Mouse (Mus musculus) spleen, adult 10 weeks (tissue): ENCODE data around the gene Gucd1. TPM values are rescaled to one million over a fixed set of nuclear protein-coding genes. Genes with fewer than 3 reads are reported as not detected.

ENCODE experiments used
- polyA plus RNA-seq: library from polyadenylated mRNA; stranded (reverse); fragments of 350-450 nt; fragmentation: Illumina TruSeq; extraction: RNeasy Lipid Tissue Mini Kit (QIAGEN cat#74804); gene quantifications from one replicate; pipeline ENCODE4 v1.2.3, GENCODE M21; 2015; ENCODE audit warnings: low replicate concordance; ENCODE audit not compliant: insufficient read depth

The Gucd1 gene
- 54.9 TPM for polyA plus RNA-seq

DNA sequence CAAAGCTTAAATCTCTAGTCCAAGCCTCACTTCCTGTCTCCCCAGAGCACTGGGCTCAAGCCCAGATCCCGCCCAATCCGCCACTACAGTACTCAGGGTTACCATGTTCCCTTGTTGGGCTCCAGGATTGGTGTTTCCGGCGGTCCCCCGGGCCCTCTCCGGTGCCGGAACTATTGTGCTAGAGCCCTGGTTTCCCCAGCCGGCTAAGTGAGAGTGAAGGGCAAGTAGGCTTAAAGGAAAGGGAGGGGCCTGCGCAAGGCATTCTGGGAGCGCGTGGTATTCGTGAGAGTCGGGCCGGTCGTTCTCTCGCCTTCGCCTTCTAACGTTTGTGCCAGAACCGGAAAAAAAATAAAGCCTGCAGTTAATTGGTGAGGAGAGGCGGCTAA lies at the start of gene Gucd1:
TSS of gene Gucd1 (minus strand) at position 215 of the 386 bp plus-strand sequence.

GRCm38 (mm10) chr10:75561071-75561654 lies 43.4 kb upstream of the Gucd1 start, which contains the start of gene Ggt1:
TSS of gene Ggt1 (plus strand) at chr10:75561604.

DNA sequence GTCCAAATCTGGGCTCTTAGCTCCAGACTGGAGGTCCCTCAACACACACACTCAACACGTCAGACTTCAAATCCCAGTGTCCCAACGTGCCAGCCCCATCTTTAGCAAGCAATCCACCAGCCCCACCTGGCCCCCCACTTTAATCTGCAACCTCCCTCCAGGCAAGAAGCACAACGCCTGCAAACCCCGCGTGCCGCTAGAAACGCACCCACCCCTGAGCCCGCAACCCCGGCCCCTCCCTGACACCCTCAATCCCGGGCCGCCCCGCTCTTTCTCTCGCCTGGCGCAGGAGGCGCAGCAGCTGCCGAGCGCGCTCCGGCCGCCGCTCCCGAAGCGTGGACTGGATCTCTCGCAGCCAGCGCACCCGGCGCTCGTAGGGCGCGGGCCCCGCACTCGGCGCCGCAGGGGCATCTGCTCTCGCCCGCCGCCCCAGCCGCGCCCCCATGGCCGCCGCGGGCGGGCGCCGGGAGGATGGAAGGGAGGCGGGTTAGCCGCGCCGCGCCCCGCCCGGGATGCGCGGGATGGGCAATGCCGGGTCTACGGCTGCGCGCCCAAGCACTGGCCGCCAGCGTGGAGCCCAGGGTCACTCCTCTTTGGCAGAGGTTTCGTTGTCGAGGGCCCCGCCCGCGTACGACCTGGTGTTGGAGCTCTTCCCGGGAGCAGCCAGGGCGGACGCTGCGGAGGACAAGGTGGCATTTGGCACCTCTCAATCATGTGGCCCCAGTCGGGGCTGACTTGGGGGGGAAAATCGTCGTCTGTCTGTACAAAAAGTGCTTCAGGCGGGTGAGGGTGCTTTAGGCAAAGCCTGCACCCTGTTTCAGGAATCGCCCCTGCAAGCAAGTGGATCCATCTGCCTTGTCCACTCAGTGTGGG lies 42.1 kb upstream of the Gucd1 start, which contains the start of gene Lrrc75b:
TSS of gene Lrrc75b (minus strand) at position 655 of the 873 bp plus-strand sequence.

GRCm38 (mm10) chr10:75517073-75517757 lies 557 bp downstream of the Gucd1 start, which contains the start of gene Snrpd3:
TSS of gene Snrpd3 (plus strand) at chr10:75517551.

DNA sequence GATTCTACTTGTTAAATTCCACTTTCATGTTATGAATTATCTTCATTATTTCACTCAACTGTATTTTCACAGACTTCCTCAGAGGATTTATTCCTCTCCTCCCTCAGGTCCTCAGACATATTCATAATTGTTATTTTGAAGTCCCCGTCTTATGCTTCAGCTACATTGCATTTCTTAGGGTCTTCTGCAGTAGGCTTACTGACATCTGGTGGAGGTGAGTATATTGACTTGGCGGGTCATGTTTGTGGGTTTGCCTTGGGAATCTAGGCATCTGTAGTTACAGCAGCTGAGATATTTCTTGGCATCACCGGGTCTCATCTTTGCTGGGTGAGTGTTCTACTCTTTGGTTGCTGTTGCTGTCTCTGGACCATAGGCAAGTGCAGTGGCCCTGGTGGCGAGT lies 116.8 kb downstream of the Gucd1 start, which contains the start of gene Upb1:
TSS of gene Upb1 (plus strand) at position 158 of the 400 bp plus-strand sequence.

DNA sequence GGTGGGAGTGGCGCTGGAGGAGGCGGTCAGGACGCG lies 201.1 kb downstream of the Gucd1 start, which contains the start of gene Adora2a:
TSS of gene Adora2a (plus strand) at position 6 of the 36 bp plus-strand sequence.

Other genes starting within 250 kb of the Gucd1 start
- gene Adora2a, start 201.1 kb downstream of the Gucd1 start, polyA plus RNA-seq: 5.3 TPM
- 3.4 TPM for gene Upb1, start 116.9 kb downstream of the Gucd1 start, polyA plus RNA-seq
- gene Snrpd3, start 421 bp downstream of the Gucd1 start, polyA plus RNA-seq: 134 TPM
- 2.1 TPM for gene Lrrc75b, start 42.4 kb upstream of the Gucd1 start, polyA plus RNA-seq
- 3.0 TPM for gene Ggt1, start 43.6 kb upstream of the Gucd1 start, polyA plus RNA-seq
- 11.0 TPM for gene Ggt5, start 71.4 kb upstream of the Gucd1 start, polyA plus RNA-seq
- gene Susd2, start 126.0 kb upstream of the Gucd1 start, polyA plus RNA-seq: 6.8 TPM
- 20.7 TPM for gene Cabin1, start 246.4 kb upstream of the Gucd1 start, polyA plus RNA-seq